7 mouse cellular contexts compared by ENCODE assay signal in the genomic region with DNA sequence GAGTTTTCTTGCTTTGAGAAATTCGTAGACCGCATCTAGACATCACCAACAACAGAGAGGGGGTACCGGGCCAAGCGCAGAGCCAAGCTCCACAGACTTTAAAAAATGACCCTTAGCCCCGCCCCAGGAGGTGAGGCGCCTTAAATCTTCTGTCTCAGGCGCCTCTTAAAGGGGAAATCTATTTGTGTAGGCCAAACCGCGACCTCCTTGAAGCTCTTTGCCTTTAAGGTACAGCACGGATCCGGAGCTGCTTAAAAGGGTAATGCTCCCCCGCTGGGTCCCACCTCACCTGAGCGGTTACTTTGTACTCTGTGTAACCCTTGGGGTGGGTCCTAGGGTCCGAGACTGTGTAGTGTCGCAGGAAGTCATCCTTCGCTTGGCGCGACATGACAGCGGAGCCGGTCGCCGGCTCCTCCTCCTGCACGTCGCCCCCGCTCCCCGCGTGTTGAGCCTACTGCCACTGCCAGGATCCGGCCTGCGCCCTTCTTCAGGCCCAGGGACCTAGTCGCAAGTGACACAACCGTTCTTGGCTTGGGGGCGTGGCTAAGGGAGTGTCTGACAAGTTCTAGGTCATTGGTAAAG. TPM values are rescaled to one million over a fixed set of nuclear protein-coding genes. Genes with fewer than 3 reads are reported as not detected.
A peak's percentile ranks its signal among the peaks of the same experiment; 100 is the strongest.
DNase-seq lines count a peak whose midpoint lies in the region; ATAC-seq lines count a peak whose summit lies in the region.

A gene (minus strand): TSS at position 545 of the 582 bp plus-strand sequence.

- H3K9ac ChIP-seq in embryonic facial prominence, embryonic 11.5 days (replicated peaks; ENCODE audit: low read length): peak within 1 kb of the TSS; percentile 69
- peak within 1 kb of the TSS; percentile 76 for H3K9ac ChIP-seq in midbrain, embryonic 13.5 days (replicated peaks)

- peak; percentile 89 for ATAC-seq in embryonic facial prominence, embryonic 11.5 days (replicated peaks; ENCODE audit: insufficient number of reproducible peaks, low FRiP score, low TSS enrichment, low read depth)
- peak; percentile 92 for ATAC-seq in granulocyte monocyte progenitor cell, adult 5-6 weeks (replicated peaks; ENCODE audit: poor library complexity, severe bottlenecking)
- ATAC-seq in midbrain, embryonic 13.5 days: peak; percentile 96

- H3K9me3 ChIP-seq in embryonic facial prominence, embryonic 11.5 days (replicated peaks; ENCODE audit: control insufficient read depth, low read length): no peaks in the 10 kb centered on the region
- H3K9me3 ChIP-seq in limb, embryonic 10.5 days (replicated peaks): no peaks in the 10 kb centered on the region
- no peaks in the 10 kb centered on the region for H3K9me3 ChIP-seq in midbrain, embryonic 13.5 days

- peak; percentile 97 for DNase-seq in adrenal gland, postnatal 14 days
- peak; percentile 94 for DNase-seq in embryonic facial prominence, embryonic 11.5 days (ENCODE audit: low spot score)
- DNase-seq in kidney, adult 11 months: peak; percentile 98
- DNase-seq in limb, embryonic 10.5 days (ENCODE audit: low spot score): peak; percentile 92
- peak; percentile 93 for DNase-seq in spleen, adult 12 weeks (ENCODE audit: low spot score)

- peak within 1 kb of the TSS; percentile 42 for H3K27ac ChIP-seq in embryonic facial prominence, embryonic 11.5 days (replicated peaks; ENCODE audit: low read depth, low read length)
- H3K27ac ChIP-seq in limb, embryonic 10.5 days: peak within 1 kb of the TSS; percentile 90
- peak within 1 kb of the TSS; percentile 89 for H3K27ac ChIP-seq in midbrain, embryonic 13.5 days

- no peaks in the 10 kb centered on the region for H3K4me1 ChIP-seq in embryonic facial prominence, embryonic 11.5 days (ENCODE audit: control insufficient read depth, insufficient read depth, low read length)
- H3K4me1 ChIP-seq in limb, embryonic 10.5 days: peaks cover 10% of the 10 kb centered on the region; the same call in 1 of the 2 replicates
- H3K4me1 ChIP-seq in midbrain, embryonic 13.5 days (replicated peaks): peaks cover 11% of the 10 kb centered on the region; the same call in 1 of the 2 replicates

- peak within 1 kb of the TSS; percentile 54 for H3K4me3 ChIP-seq in embryonic facial prominence, embryonic 11.5 days (ENCODE audit: low read depth, low read length)
- H3K4me3 ChIP-seq in limb, embryonic 10.5 days: peak within 1 kb of the TSS; percentile 66
- peak within 1 kb of the TSS; percentile 58 for H3K4me3 ChIP-seq in midbrain, embryonic 13.5 days (replicated peaks)

- under 1% methylated on average over 32 of the region's 32 CpGs for whole genome bisulfite sequencing in embryonic facial prominence, embryonic 11.5 days
- WGBS in limb, embryonic 10.5 days: under 1% methylated on average over 32 of the region's 32 CpGs
- WGBS in midbrain, embryonic 13.5 days: 0% methylated on average over 32 of the region's 32 CpGs

- H3K27me3 ChIP-seq in embryonic facial prominence, embryonic 11.5 days (ENCODE audit: control insufficient read depth, insufficient read depth, low read length): no peaks in the 10 kb centered on the region
- no peaks in the 10 kb centered on the region for H3K27me3 ChIP-seq in limb, embryonic 10.5 days (ENCODE audit: low read depth, poor library complexity, severe bottlenecking)
- no peaks in the 10 kb centered on the region for H3K27me3 ChIP-seq in midbrain, embryonic 13.5 days

- H3K4me2 ChIP-seq in embryonic facial prominence, embryonic 11.5 days (ENCODE audit: low read depth, low read length): peak within 1 kb of the TSS; percentile 68
- H3K4me2 ChIP-seq in midbrain, embryonic 13.5 days (replicated peaks): peak within 1 kb of the TSS; percentile 57

- no peaks in the 10 kb centered on the region for H3K36me3 ChIP-seq in embryonic facial prominence, embryonic 11.5 days (replicated peaks; ENCODE audit: control insufficient read depth, insufficient read depth, low read depth, low read length)
- H3K36me3 ChIP-seq in limb, embryonic 10.5 days: 0 out of 2 replicates have a peak, but pooled peaks cover 3% of the 10 kb centered on the region
- H3K36me3 ChIP-seq in midbrain, embryonic 13.5 days: no peaks in the 10 kb centered on the region

RNA-seq across cellular contexts. Expression of the gene that starts here (rescaled TPM):
- 21.7 and 23.6 TPM in 2 replicates for total RNA-seq in adrenal gland, postnatal 14 days (2021)
- 25.4 and 30.7 TPM in 2 replicates for polyA plus RNA-seq in embryonic facial prominence, embryonic 11.5 days (2014; fragmentation: Nextera tagmentation; extraction: Ambion mirVana)
- 31.2 and 31.3 TPM in 2 replicates for total RNA-seq in granulocyte monocyte progenitor cell, adult 5-6 weeks (2014; fragmentation: Nextera tagmentation)
- 9.7 and 11.2 TPM in 2 replicates for total RNA-seq in granulocyte monocyte progenitor cell, adult 5-6 weeks (2017)
- polyA plus RNA-seq in limb, embryonic 10.5 days (2016; fragmentation: Nextera tagmentation; extraction: Ambion mirVana): 25.7 and 28.7 TPM in 2 replicates
- polyA plus RNA-seq in midbrain, embryonic 13.5 days (2015; fragmentation: Nextera tagmentation; extraction: Ambion mirVana): 42.3 and 44.4 TPM in 2 replicates

Comparison
In these comparisons a context has a peak if more than half of its experiments do, and no peak if none do; other contexts are left out.
1. Peak in every context shown above with its lines: DNase-seq, ATAC-seq, H3K4me3 ChIP-seq and H3K27ac ChIP-seq.